Mouse (Mus musculus) megakaryocyte, adult 5-6 weeks (primary cell): ENCODE measurements around the gene Hist1h1a. TPM values are rescaled to one million over a fixed set of nuclear protein-coding genes. Genes with fewer than 3 reads are reported as not detected.
A peak's percentile ranks its signal among the peaks of the same experiment; 100 is the strongest.

Source experiments
- ATAC-seq: 2 replicates; pipeline ENCODE4 v1.8.0; 2016; ENCODE audit warnings: mild to moderate bottlenecking, inconsistent platforms; ENCODE audit not compliant: poor library complexity, severe bottlenecking
- total RNA-seq, 2 experiments: library from RNA; stranded (forward) in 1 of 2; stranded (reverse) in 1 of 2; fragments of 153-499, 151-499 nt in 1 of 2; fragments of 221-1000, 200-1000 nt in 1 of 2; gene quantifications; 2 replicates each; pipeline versions ENCODE4 v1.2.3 to v1.2.4; 2015 to 2017

Hist1h1a gene
- total RNA-seq (2015) (117 and 119 TPM in 2 replicates), total RNA-seq (2017) (1,654 and 1,862 TPM in 2 replicates)

DNA sequence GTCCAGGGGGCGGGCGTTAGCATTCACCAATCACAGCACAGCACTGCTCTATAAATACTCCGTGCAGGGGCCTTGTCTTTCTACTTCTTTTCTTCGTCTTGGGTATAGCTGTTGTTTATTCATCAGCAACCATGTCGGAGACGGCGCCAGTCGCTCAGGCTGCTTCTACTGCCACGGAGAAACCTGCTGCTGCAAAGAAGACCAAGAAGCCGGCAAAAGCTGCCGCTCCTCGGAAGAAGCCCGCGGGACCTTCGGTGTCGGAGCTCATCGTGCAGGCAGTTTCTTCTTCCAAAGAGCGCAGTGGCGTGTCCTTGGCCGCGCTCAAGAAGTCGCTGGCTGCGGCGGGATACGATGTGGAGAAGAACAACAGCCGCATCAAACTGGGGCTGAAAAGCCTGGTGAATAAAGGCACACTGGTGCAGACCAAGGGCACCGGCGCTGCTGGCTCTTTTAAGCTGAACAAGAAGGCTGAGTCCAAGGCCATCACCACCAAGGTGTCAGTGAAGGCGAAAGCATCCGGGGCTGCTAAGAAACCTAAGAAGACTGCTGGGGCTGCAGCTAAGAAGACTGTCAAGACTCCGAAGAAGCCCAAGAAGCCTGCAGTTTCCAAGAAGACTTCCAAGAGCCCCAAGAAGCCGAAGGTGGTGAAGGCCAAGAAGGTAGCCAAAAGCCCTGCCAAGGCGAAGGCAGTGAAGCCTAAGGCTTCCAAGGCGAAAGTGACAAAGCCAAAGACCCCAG is at the start of gene Hist1h1a:
Hist1h1a (plus strand) TSS at position 81 of the 738 bp plus-strand sequence.
- ATAC-seq = peak; percentile 59

DNA sequence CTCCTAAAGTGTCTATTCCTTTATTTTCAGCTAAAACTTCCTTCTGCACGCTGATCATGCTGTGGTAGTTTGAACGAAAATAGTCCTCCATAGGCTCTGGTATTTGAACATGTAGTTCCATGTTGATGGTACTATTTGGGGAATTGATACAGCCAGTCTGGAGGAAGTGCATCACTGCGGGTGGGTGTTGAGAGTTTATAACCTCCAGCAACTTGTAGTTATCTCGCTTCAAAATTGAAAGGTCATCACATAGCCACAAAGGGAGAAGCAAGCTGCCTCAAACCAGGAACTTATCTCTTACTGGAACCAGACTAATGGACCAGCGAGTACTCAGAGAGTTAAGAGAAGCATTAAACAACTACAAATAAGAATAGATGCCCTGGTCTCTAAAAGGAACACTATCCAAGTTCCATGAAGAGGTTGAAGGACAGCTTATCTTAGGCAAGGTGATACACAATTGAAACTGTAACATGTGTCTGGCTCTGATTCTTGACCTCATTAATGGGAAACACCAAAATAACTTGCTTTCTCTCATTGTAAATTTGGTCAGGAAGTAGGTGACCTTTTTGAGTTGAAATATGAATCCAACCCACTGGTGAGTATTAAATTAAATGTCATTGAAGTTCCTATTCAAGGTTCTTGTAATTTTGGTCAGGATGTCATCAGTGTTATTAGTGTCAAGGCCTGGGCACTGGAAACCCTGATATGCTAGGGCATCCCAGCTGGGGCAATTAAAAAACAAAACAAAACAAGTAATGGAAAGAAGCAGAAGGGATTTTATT is 47.0 kb upstream of the Hist1h1a start:
- peak; percentile 74 for ATAC-seq

DNA sequence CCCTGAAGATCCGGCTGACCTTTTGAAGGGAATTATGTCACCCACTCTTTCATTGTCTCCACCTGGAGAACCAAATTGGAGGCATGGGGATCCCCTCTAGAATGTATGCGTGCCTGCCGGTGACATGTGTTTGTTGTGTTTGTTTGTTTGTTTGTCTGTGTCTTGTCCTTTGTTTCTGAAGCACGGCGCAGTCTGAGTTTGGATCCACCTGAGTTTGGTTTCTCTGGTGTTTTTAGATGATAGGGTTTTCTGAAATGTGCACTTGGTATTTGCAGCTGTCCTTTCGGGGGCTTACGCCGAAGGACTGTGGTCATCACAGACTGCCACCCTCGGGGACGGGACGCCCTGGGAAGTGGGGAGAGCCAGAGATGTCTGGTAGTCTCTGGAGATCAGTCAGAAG is 46.3 kb upstream of the Hist1h1a start:
- no peak for ATAC-seq

DNA sequence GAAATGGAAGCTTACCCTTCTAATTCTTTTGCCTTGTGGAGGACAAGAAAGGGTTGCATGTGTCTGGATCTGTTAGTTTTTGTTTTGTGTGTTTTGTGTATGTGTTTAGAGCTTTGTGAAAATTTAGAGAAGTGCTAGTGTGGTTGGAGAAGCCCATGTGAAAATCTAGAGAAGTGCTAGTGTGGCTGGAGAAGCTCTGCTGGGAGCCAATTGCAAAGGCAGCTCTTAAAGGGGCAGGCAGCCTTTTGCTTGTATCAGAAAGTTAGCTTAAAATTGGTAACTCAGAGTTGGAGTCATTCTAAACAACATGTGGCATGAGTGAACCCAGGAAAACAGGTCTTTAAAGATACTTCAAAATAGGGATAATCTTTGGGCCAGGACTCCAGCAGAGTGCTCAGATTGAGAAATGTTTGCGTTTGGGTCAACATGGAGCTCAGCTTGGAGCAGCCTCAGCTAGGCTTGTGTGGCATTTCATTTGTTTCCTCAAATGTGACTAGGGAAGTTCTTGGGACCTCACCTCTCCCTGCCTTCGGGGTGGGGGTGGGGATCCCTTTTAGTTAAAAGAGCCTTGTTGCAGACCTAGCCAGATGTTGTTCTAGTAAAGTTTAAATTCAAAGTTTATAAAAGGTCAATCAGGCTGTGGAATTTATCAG is 45.7 kb upstream of the Hist1h1a start:
- ATAC-seq = peak; percentile 52; the same call in 1 of the 2 replicates

DNA sequence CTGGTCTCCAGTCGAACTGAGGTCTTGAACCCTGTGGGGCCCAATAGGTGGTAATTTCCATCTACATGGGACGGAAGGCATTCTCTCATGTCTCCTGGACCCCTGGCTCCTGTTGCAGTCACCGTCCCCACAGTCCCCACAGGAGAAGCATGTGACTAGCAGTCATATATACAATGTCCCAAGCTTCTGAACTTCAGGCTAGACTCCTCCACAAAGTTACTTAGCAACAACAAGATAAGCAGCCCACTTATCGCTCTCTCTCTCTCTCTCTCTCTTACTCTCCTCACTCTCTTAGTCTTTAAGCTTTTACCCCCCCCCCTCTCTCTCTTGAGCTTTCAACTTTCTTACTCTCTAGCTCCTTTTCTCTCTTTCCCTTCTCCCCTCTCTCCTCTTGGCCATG is 39.2 kb upstream of the Hist1h1a start:
- no peak for ATAC-seq

DNA sequence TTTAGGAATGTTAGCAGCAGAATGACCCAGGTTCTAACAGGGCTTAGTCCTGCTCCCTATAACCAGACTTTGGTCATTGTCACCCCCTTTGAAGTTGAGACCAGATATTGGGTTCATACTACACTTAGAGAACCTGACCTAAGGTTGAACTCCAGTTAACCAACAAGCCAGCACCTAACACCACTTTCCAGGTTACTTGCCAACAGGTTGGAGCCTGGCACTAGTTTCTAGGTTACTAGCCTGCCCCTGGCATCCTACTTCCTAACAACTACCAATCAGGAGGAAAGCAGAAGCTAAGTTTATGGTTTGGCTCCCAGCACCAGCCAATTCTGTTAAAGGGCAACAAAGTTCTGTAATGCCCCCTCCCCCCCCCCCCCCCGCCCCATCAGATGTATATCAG is 38.3 kb upstream of the Hist1h1a start:
- no peak for ATAC-seq

DNA sequence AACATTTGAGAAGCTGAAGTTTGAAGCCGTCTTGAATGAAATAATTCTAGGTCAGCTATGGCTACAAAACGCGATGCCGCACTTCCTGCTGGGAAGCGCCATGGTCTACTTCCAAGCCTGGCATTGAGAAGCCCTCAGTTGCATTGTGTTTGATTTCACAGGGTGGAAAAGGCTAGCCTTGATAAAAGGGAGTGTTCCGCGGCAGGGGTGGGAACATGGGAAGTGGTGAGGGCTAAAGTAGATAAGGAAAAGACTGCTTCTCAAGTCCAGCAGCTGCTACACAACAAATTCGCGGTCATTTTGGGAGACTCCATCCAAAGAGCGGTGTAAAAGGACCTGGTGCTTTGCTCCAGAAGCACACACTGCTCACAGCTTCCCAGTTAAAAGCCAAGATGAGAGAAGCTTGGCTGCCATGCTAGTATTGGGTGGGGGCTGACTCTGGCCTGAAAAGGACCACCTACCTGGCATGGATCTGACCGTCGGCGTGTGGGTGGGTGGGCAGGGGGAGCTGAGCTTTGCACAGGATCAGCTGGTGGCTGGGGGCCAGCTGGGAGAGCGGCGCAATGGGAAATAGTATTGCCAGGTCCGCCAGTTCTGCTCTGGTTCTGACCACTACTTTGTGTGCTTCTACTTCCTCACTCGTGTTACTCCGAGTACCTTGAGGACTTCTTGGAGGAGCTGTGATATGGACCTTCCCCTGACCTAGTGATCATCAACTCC is 34.8 kb upstream of the Hist1h1a start:
- ATAC-seq = peak; percentile 54; the same call in 1 of the 2 replicates

DNA sequence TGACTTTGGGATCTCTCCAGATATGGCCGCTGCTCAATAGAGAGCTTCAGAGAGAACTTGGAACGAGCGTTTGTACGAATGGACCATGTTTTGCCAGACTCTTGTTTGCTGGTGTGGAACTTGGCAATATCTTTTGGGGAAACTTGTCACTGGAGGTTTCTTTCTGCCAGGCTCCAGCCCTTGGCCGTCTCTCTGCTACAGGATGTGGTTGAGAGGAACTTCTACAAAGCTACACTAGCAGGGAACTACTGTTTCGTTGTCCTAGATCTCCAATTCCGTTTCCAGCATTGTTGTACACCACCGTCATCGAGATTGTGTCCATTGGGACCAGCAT is 34.3 kb upstream of the Hist1h1a start:
- peak; percentile 70 for ATAC-seq

DNA sequence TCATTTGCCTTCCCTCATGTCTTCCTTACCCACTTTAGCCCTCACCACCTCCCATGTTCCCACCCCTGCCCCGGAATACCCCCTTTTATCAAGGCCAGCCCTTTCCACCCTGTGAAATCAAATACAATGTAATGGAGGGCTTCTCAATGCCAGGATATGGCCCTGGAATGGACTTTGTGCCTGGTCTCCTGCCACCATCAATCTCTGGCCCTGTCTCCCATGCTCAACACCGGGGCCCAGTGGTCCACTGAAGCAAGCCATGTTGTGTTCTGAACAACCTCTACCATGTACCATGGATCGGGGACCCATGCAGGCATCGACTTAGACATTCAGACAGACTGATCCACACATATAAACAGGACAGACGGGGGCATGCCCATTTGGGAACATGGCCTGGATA is 33.8 kb upstream of the Hist1h1a start:
- ATAC-seq = no peak

DNA sequence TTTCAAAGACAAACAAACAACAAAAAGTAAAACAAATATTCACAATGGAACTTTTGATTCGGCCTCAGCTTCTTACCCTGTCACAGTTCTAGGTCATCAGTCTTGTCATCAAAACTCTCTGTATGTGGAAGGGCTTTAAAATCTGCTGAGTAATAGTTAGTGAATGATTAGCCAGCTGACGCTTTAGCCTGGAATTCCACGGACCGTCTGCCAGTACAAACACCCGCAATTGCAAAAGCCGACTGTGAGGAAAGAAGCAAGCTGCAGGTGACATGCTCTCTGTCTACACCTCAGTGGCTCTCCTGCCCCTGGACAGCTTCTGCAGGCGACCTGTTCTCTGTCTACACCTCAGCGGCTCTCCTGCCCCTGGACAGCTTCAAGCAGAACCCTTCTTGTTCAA is 33.0 kb upstream of the Hist1h1a start:
- ATAC-seq = no peak

DNA sequence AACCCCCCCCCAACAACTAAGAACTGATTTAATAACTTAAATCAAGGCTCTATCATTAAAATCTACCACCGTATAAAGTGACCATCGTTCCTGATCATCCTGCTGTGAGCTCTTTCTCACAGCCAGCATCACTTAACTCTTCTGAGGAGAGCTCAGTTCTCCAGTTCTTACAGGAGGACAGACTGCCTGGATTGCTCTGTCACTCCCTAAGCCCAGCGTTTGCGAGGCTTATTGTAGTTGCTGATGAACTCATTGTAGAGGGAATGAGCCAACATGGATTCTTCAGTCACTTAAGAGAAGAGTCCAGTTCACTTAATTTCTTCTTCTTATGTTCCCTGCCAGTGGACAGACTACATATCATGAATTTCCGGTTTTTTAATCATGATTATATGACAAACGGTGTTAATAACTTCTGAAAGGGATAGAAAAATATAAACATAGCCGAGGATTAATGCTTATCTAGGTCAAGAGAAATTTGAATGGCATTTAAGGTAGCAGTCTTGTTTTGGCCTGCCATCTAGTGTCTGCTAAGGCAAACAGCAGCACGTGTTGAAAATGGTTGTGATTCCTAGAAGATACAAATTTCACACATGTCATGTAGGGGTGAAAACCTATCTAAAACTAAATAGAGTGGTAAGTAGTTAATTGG is 31.2 kb upstream of the Hist1h1a start:
- peak; percentile 80 for ATAC-seq

DNA sequence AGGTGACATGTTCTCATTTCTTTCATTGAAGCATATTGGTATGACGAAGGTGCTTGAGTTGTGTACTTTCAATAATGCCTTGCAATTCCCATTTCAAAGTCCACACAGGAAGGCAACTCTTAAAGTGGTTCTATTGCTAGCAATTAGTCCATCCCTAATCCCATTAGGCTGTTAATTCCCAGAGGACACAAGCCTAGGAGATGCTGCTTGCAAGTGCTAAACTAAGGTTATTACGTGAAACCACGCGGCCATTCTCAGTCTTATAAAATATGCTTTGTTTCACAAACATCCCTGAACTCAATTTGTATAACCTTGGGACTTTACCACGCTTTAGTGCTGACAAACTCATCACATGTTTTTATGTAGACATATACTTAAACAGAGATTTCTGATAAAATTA is 26.4 kb upstream of the Hist1h1a start:
- no peak for ATAC-seq

DNA sequence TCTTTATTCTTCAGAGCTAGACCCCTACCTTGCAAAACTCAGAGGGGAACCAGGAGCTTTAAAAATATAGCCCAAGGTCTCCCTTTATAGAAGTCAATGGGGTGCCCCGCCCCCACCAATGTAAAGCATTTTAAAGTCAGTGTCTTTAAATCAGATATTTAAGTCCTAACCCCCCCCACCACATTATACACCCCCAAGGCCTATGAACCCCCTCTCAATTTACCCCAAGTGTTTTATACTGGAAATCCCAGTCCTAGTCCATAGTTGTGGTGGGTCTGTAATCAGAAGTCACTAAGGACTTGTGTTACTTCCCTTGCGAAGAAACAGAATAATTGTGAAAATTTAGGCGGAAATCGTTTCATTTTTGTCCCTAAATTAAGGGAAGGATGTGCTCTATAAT is 25.4 kb upstream of the Hist1h1a start:
- no peak for ATAC-seq

DNA sequence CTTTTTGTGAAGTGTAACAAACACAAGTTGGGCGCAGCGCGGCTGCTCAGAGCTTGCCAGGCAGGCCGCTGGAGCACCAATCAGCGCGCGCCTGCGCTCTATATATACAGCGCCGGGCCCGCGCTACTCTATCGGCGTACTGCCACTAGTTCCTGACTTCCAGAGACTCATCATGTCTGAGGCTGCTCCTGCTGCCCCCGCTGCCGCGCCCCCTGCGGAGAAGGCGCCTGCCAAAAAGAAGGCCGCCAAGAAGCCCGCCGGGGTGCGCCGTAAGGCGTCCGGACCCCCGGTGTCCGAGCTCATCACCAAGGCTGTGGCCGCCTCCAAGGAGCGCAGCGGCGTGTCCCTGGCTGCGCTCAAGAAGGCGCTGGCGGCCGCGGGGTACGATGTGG is 24.8 kb upstream of the Hist1h1a start, which contains the start of gene Hist1h1c:
Hist1h1c (plus strand) TSS at position 132 of the 392 bp plus-strand sequence.
- peak; percentile 71 for ATAC-seq

DNA sequence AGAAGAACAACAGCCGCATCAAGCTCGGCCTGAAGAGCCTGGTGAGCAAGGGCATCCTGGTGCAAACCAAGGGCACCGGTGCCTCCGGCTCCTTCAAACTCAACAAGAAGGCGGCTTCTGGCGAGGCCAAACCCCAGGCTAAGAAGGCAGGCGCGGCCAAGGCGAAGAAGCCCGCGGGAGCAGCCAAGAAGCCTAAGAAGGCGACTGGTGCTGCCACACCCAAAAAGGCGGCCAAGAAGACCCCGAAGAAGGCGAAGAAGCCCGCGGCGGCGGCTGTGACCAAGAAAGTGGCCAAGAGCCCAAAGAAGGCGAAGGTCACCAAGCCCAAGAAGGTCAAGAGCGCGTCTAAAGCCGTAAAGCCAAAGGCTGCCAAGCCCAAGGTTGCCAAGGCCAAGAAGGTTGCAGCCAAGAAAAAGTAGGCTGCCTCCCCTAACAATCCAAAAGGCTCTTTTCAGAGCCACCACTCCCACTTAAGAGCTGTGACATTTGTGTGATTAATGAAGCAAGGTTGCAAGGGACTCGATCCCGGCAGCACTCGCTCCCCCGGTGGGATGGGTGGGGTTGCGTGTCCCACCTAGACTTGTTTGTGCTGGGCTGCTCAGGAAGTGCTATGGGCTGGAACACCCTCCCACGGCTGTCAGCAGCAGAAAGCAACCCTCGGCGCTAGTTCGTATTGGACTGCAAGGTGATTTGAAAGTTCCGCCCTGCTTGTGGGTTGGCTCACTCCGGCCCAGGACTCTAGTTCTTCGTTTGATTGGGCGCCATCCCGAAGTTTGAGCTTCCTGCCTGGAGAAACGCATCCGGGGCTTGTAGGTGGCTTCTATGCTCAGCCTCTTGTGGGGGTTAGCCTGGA is 24.2 kb upstream of the Hist1h1a start:
- ATAC-seq = peak; percentile 65

DNA sequence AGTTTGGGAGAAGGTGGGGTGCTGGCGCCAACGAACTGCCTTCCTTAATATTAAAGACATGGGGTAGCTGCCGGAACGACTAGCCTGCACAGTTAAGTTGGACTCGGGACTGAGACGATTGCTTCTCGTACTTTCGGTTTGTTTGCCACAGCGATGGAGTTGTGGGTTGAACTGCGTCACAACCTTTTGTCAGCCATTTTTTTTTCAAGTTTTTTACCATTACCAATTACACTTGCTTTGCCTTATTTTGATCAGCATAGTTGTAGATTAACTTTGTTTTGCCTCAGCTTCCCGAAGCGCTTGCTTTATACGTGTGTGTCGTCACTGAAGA is 23.6 kb upstream of the Hist1h1a start:
- ATAC-seq = peak; percentile 34

DNA sequence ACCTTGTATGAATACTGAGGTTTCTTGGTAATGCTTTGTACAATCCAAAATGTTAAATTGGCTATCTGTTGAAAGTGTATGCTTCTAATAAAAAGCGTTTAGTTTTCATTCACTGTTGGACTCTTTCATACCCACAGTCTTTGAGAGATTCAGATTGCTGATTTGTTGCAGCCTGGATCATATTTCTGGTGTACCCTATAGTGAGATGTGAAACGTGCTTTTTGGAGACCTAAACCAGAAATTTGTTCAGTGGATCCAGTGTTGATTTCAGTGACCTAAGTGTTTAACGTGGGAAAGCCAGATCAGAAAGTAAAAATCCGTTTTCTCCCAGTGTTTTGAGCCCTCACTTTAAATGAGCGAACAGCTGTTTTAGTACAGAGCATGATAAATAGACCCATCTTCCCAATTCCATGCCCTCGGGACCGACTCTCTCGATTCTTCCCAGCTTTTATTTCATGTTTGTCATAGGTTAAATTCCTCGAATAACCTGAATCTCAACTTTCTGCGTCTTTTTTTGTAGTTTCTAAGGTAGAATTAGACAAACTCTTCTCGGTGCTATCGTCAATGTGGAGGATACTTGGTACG is 23.1 kb upstream of the Hist1h1a start:
- no peak for ATAC-seq

DNA sequence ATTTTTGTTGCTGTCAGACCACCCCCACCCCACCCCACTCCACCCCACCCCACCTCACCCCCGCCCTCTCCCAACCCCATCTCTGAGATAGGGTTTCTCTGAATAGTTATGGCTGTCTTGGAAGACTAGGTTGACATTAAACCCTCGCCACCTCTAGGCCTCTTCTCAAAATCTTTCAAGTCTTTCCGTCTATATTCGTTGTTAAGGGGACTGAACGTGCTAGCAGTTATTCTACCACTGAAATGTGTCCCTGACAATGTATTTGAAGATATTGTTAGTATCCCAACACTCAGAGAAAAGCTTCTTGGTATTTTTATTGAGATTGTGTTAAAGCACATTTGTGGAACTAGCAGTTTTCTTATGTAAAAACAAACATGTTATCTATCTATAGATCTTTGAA is 22.6 kb upstream of the Hist1h1a start:
- no peak for ATAC-seq

DNA sequence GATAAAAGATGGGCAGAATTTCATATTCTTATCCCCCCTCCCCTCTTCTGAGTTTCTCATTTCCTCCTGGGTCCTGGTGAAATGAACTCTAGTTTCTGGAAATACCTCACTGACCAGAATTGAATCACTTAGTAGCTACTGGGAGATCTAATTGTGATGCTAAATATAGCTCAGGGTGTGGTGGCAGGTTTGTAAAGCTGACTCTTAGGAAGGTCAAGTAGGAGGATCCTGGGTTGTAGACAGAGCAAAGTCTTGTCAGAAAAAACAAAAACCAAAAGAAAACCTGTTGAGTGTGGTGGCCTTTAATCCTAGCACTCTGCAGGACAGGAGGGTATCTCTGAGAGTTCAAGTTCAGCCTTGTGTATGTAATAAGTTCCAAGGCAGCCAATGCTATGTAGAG is 21.5 kb upstream of the Hist1h1a start:
- no peak for ATAC-seq
